13 mouse cellular contexts compared by ENCODE assay signal in the genomic region with DNA sequence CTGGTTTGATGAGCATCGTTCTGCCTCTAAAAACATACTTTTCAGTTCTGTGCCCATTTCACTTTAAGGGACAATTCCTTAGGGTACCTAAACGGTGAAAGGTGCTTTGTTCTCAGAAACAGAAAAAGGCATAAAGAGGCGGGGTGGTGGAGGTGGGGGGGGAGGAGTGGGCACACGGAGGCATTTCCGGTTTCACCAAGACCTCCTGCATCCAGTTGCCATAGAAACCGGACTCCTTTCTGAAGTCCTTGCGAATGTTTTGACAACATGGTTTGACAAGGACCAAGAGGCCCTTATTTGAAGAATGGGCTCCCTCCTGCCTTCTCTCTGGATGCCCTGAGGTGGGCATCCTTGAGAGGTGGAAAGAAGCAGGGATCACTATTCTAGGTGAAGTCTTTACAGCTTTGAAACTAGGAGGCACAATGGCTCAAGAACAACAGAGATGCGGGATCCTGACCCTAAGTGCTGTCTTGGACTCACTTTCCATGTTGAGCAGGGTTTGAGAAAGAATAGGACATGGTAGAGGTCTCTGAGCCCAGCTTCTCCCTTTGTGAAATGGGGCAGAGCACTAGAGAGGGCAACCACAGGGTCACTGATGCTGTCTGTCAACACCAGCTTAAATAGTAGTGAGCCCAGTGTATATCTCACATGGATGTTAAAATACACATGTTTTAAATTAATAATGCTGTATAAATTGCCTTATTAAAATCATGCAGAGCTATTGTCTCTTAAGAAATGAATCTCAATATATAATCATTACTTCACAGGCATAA. TPM values are rescaled to one million over a fixed set of nuclear protein-coding genes. Genes with fewer than 3 reads are reported as not detected.
DNase-seq lines count a peak whose midpoint lies in the region; ATAC-seq lines count a peak whose summit lies in the region.
"Had no signal": no experiment of that assay in that cellular context is flagged by ENCODE, and none has a peak within 500 bp of the region (broad histone marks: within the 10 kb centered on the region; RNA-seq: fewer than 3 reads in every experiment).

No protein-coding gene starts in this region.

- no peak overlapping the region for H3K27ac ChIP-seq in forebrain, embryonic 12.5 days
- no peak overlapping the region for H3K27ac ChIP-seq in neural tube, embryonic 11.5 days (ENCODE audit: low read depth, low read length)
- H3K27ac ChIP-seq: heart, adult 2 months; intestine, embryonic 15.5 days; liver, embryonic 14.5 days had no signal

- H3K4me3 ChIP-seq in forebrain, embryonic 12.5 days (replicated peaks) = no peak overlapping the region
- H3K4me3 ChIP-seq in neural tube, embryonic 11.5 days (ENCODE audit: low read depth, low read length) = no peak overlapping the region
- H3K4me3 ChIP-seq: erythroblast, embryonic 14.5 days; heart, adult 2 months; intestine, embryonic 15.5 days had no signal

- peak; percentile 58 for DNase-seq in embryo, embryonic 10.5 days (ENCODE audit: low spot score)
- DNase-seq in hindlimb bud, embryonic 11.5 days (ENCODE audit: extremely low spot score, low read depth, low spot score) = peak; percentile 41
- DNase-seq in neural tube, embryonic 11.5 days (ENCODE audit: low spot score) = peak; percentile 28
- no peak for DNase-seq in layer of hippocampus, postnatal 14 days (ENCODE audit: low spot score in 2 of 2)
- no peak for DNase-seq in adrenal gland, adult 18-20 months (ENCODE audit: low spot score in 2 of 2)
- DNase-seq: cerebellum, adult 11-12 months; heart, adult 2 months; thymus, postnatal 14 days had no signal

- 25% methylated on average over 8 of the region's 8 CpGs for WGBS in forebrain, embryonic 12.5 days
- WGBS in neural tube, embryonic 11.5 days = 35% methylated on average over 8 of the region's 8 CpGs

- no peaks in the 10 kb centered on the region for H3K36me3 ChIP-seq in forebrain, embryonic 12.5 days (replicated peaks)
- H3K36me3 ChIP-seq in neural tube, embryonic 11.5 days (ENCODE audit: control insufficient read depth, insufficient read depth, low read length) = no peaks in the 10 kb centered on the region
- H3K36me3 ChIP-seq: intestine, embryonic 15.5 days had no signal

- H3K9me3 ChIP-seq in forebrain, embryonic 12.5 days = no peaks in the 10 kb centered on the region
- H3K9me3 ChIP-seq in neural tube, embryonic 11.5 days (ENCODE audit: control insufficient read depth, low read length) = no peaks in the 10 kb centered on the region
- H3K9me3 ChIP-seq: intestine, embryonic 15.5 days had no signal

- H3K27me3 ChIP-seq in forebrain, embryonic 12.5 days = 0 out of 2 replicates have a peak, but pooled peaks cover 2% of the 10 kb centered on the region
- H3K27me3 ChIP-seq in neural tube, embryonic 11.5 days (ENCODE audit: control insufficient read depth, insufficient read depth, low read length) = no peaks in the 10 kb centered on the region
- H3K27me3 ChIP-seq: intestine, embryonic 15.5 days had no signal

- peaks cover 5% of the 10 kb centered on the region; the same call in 1 of the 2 replicates for H3K4me1 ChIP-seq in forebrain, embryonic 12.5 days
- no peaks in the 10 kb centered on the region for H3K4me1 ChIP-seq in neural tube, embryonic 11.5 days (ENCODE audit: control insufficient read depth, insufficient read depth, low read length)
- H3K4me1 ChIP-seq: intestine, embryonic 15.5 days had no signal

- H3K4me2 ChIP-seq in forebrain, embryonic 12.5 days = peak overlapping the region; percentile 29
- no peak overlapping the region for H3K4me2 ChIP-seq in neural tube, embryonic 11.5 days (ENCODE audit: low read depth)
- H3K4me2 ChIP-seq: intestine, embryonic 15.5 days had no signal

- H3K9ac ChIP-seq in forebrain, embryonic 12.5 days = no peak overlapping the region
- H3K9ac ChIP-seq in neural tube, embryonic 11.5 days (ENCODE audit: low read length) = no peak overlapping the region
- H3K9ac ChIP-seq: intestine, embryonic 15.5 days; liver, embryonic 14.5 days had no signal

- peak; percentile 55; the same call in 1 of the 2 replicates for ATAC-seq in forebrain, embryonic 12.5 days (ENCODE audit: low FRiP score)
- ATAC-seq in neural tube, embryonic 11.5 days (ENCODE audit: insufficient read depth, low FRiP score, low TSS enrichment) = no peak
- no peak for ATAC-seq in megakaryocyte, adult 5-6 weeks (ENCODE audit: poor library complexity, severe bottlenecking)
- ATAC-seq: intestine, embryonic 15.5 days had no signal

RNA-seq across cellular contexts. Expression of gene Bex3, which starts 43.9 kb away (rescaled TPM):
- polyA plus RNA-seq in forebrain, embryonic 12.5 days (2016; fragmentation: Nextera tagmentation; extraction: Ambion mirVana) = 632 and 641 TPM in 2 replicates
- 670 and 697 TPM in 2 replicates for polyA plus RNA-seq in neural tube, embryonic 11.5 days (2014; fragmentation: Nextera tagmentation; extraction: Ambion mirVana)
- total RNA-seq in layer of hippocampus, postnatal 14 days (2021) = 100 to 1,000 TPM; 355 to 394 TPM
- 100 to 1,000 TPM in 1 of 2 experiments, 10 to 100 TPM in 1; 89.5 to 140 TPM for total RNA-seq in adrenal gland, adult 18-20 months (2021)
- total RNA-seq in megakaryocyte, adult 5-6 weeks (2015) = 55.7 and 64.5 TPM in 2 replicates
- total RNA-seq in megakaryocyte, adult 5-6 weeks (2017) = 38.5 and 38.8 TPM in 2 replicates

Comparison
In these comparisons a context has a peak if more than half of its experiments do, and no peak if none do; other contexts are left out.
1. DNase-seq: peak in embryo, embryonic 10.5 days (single experiment), hindlimb bud, embryonic 11.5 days (single experiment) and neural tube, embryonic 11.5 days (single experiment); none in layer of hippocampus, postnatal 14 days (0 of 2) and adrenal gland, adult 18-20 months (0 of 2).